Mouse (Mus musculus) cerebral cortex, adult 2 months (tissue): ENCODE results near the gene Zbtb20.

Experiments
- WGBS: fragments of 180-500 bp; shearing (Covaris S2); methylation state at CpG from one replicate; pipeline ENCODE4 v1.1.7; 2018; 5-methylcytosine and 5-hydroxymethylcytosine counted together

Gene Zbtb20

GRCm38 (mm10) chr16:43495175-43495818 is 619.6 kb downstream of the Zbtb20 start:
- 77% methylated on average over 9 of the region's 9 CpGs for WGBS

GRCm38 (mm10) chr16:43497093-43497492 is 621.4 kb downstream of the Zbtb20 start:
- 70% methylated on average over 2 of the region's 2 CpGs for WGBS

GRCm38 (mm10) chr16:43500132-43500853 is 624.6 kb downstream of the Zbtb20 start:
- WGBS, result 78% methylated on average over 8 of the region's 8 CpGs

- 67% methylated on average over 4 of the region's 4 CpGs for WGBS
These were observed 625.6 kb downstream of the Zbtb20 start for GRCm38 (mm10) chr16:43501284-43501683.

- WGBS, result 58% methylated on average over 12 of the region's 12 CpGs
These were observed 626.8 kb downstream of the Zbtb20 start for GRCm38 (mm10) chr16:43502339-43503009.

- WGBS, result 9% methylated on average over 13 of the region's 13 CpGs
These were observed 627.4 kb downstream of the Zbtb20 start for GRCm38 (mm10) chr16:43503010-43503635.

- WGBS, result 3% methylated on average over 5 of the region's 5 CpGs
These were observed 627.9 kb downstream of the Zbtb20 start for GRCm38 (mm10) chr16:43503636-43504010.

- WGBS, result under 1% methylated on average over 3 of the region's 3 CpGs
These were observed 628.5 kb downstream of the Zbtb20 start for GRCm38 (mm10) chr16:43504151-43504550.

- 62% methylated on average over 1 of the region's 1 CpGs for WGBS
These were observed 628.9 kb downstream of the Zbtb20 start for GRCm38 (mm10) chr16:43504556-43504955.

GRCm38 (mm10) chr16:43505314-43505950 is 629.8 kb downstream of the Zbtb20 start:
- 46% methylated on average over 9 of the region's 9 CpGs for whole genome bisulfite sequencing

- 25% methylated on average over 9 of the region's 9 CpGs for WGBS
These were observed 630.6 kb downstream of the Zbtb20 start for GRCm38 (mm10) chr16:43506189-43506751.

GRCm38 (mm10) chr16:43506771-43507405 is 631.2 kb downstream of the Zbtb20 start:
- 30% methylated on average over 10 of the region's 10 CpGs for WGBS

- WGBS, result 63% methylated on average over 9 of the region's 9 CpGs
These were observed 632.7 kb downstream of the Zbtb20 start for GRCm38 (mm10) chr16:43508166-43508998.

GRCm38 (mm10) chr16:43510516-43510915 is 634.8 kb downstream of the Zbtb20 start:
- 48% methylated on average over 5 of the region's 5 CpGs for WGBS

GRCm38 (mm10) chr16:43511531-43511930 is 635.9 kb downstream of the Zbtb20 start:
- WGBS, result 69% methylated on average over 4 of the region's 4 CpGs

GRCm38 (mm10) chr16:43513933-43514332 is 638.3 kb downstream of the Zbtb20 start:
- 85% methylated on average over 5 of the region's 5 CpGs for WGBS

GRCm38 (mm10) chr16:43515538-43515937 is 639.9 kb downstream of the Zbtb20 start:
- WGBS, result 64% methylated on average over 4 of the region's 4 CpGs

GRCm38 (mm10) chr16:43520274-43520673 is 644.6 kb downstream of the Zbtb20 start:
- 68% methylated on average over 2 of the region's 2 CpGs for WGBS

GRCm38 (mm10) chr16:43522482-43522881 is 646.8 kb downstream of the Zbtb20 start:
- 82% methylated on average over 4 of the region's 4 CpGs for WGBS

- WGBS, result 87% methylated on average over 9 of the region's 9 CpGs
These were observed 648.5 kb downstream of the Zbtb20 start for GRCm38 (mm10) chr16:43524179-43524578.
